Mouse (Mus musculus) liver, postnatal 0 days (tissue): ENCODE results near the gene Sync.

Source experiments
- CTCF ChIP-seq: sonication (generic); IDR thresholded peaks from 2 replicates; pipeline ENCODE4 v1.5.1; 2016; ENCODE audit warnings: antibody characterized with exemption, low read depth
- EP300 ChIP-seq: IDR thresholded peaks from 2 replicates; pipeline ENCODE4 v1.6.1; 2016; ENCODE audit warnings: antibody characterized with exemption, low read depth, mild to moderate bottlenecking

DNA sequence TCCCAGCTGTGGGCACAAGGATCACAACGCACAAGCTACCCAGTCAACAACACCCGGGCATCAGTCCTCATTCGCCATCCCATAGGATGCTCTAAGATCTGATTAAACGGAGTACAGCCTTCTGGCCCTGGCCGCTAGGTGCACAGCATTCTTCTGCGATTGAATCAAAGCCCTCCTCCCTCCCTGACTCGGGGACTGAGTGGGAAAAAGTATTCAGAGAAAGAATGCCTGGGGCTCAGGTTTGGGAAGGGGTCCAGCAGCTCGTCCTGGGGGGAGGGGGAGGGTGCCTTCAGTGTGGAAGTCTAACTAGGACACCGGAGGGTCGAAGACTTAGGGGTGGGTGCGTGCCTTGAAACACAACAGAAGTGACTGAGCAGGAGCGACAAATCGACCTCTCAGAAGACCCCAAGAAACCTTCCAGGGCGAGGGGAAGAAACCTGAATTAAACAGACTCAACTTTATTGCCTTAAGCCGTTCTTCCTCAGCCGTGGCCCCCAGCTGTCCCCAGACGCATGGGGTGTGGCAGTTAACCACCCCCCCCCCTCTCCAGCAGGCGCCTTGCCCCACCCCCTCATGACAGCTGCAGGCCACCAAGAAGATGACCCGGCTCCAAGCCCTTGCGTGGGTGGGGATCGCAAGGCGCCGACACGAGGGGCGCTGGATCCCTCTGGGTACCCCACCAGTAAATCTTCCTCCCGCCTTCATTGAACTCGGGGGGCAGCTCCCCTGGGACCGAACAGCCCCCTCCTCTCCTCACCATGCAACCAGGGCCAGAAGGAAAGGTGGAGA lies 540 bp upstream of the Sync start:
- TF ChIP-seq CTCF (no peak), EP300 (no peak)
